Mouse (Mus musculus): ENCODE results near the gene Bhmt2.

The Bhmt2 gene

DNA sequence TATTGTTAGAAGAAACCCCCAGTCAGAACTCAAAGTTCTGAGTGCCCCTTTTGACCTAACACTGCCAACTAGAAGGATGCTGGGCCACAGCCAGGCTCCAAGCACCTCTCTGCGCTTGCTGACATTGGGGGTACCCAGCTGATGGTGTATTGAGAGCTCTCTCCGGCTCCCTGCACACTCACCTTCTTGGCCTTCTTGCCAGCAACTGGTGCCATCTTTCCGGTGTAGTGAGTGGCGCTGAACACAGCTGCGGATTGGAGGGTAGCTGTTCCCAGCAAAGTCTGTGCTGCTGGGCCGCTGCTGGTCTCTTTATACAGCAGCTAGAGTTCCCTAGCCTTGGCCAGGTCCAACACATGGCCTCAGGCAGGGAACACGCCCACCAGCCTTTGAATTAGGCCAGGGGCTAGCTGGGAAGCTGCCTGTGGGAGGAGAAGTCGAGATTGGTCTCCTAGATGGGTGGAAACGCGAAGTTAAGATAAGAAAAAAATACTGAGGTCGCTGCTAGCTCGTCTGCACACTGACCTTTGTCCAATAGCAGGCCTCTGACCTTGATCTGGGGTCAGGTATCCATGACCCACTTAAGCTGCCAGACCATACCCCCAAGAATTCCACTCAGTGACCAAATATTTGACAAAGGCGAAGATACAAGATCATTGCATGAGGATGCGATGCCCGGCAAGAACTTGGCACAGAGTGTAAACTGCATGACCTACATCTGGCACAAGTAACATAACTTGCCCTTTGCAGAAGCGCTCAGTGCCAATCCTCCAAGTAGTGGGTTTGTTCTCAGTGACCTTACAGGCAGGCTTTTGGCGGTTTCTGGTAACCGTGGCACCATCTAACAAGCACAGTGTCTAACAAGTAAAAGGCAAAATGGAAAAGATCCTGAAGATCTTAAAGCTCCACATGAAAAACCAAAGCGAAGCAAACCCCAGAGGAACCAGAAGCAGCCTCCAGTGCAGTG is 36.5 kb downstream of the Bhmt2 start, which contains the start of gene Bhmt:
Gene Bhmt (minus strand): TSS at position 680 of the 964 bp plus-strand sequence.
- DNase-seq: no peak

- DNase-seq: no peak
These were observed 37.5 kb downstream of the Bhmt2 start for GRCm38 (mm10) chr13:93636561-93636960.

DNA sequence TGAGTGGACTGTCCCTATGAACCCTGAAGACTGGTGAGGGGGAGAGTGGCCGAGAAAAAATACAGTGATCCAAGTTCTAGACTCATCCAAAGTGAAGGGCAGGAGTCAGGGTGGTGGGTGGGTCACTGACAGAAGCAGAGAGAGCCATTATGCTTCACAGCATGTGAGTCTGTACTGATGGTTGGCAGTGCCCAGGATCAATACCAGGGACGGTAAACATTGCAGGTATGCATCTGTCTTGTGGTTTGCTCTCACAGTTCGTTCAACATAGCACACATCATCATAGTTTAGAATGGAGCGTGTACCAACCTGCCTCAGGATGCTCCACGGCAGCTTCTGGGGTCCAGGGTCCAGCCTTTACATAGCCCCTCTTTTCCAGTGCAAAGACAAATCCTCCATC is 41.2 kb downstream of the Bhmt2 start:
- DNase-seq: no peak

GRCm38 (mm10) chr13:93630941-93631705 is 43.0 kb downstream of the Bhmt2 start:
- no peak for DNase-seq

GRCm38 (mm10) chr13:93628861-93629260 is 45.2 kb downstream of the Bhmt2 start:
- peak; percentile 16 for DNase-seq

- no peak for DNase-seq
These were observed 59.6 kb downstream of the Bhmt2 start for GRCm38 (mm10) chr13:93614361-93614948.

GRCm38 (mm10) chr13:93613771-93614170 is 60.3 kb downstream of the Bhmt2 start:
- DNase-seq: peak; percentile 12

DNA sequence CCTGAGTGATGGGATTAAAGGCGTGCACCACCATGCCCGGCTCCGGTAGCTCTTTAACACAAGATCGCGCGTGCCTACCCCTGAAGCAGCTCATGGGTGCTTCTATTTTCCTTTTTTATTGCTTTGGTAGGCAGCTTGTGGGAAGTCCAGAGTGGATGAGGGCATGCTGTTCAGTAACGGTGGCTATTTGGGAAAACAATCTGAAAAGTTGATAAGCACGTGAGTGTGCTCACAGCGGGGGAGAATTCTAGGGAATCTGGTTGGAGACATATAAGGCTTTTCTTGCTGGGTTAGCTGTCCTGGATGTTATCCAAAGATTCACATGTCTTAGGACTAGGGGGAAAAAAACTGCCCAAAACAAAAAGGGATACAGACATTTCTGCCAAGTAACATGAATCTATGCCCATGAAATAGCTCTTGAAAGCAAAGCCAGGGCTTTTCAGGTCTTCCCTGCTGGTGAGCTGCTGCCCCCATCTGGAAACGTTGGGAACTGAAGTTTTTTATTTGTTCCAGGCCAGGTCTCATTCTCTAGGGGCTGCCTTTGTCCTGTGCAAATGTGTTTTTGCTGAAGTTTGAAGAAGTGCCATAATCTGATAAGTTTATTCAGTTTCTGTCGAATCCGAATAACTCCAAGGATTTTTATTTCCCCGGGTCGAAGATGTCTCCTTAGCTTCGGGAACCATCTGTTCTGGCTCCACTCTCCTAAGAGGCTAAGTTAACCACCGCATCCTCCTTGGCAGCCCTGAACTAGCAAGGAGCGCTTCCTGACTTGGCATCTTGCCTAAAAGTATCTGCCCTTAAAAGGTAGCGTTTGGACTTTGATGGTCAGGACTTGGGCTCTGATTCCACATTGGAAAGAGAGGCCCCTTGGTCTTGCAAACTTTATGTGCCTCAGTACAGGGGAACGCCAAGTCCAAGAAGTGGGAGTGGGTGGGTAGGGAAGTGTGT is 61.2 kb downstream of the Bhmt2 start:
- DNase-seq: peak; percentile 81

GRCm38 (mm10) chr13:93608476-93608875 is 65.6 kb downstream of the Bhmt2 start:
- DNase-seq: no peak

DNA sequence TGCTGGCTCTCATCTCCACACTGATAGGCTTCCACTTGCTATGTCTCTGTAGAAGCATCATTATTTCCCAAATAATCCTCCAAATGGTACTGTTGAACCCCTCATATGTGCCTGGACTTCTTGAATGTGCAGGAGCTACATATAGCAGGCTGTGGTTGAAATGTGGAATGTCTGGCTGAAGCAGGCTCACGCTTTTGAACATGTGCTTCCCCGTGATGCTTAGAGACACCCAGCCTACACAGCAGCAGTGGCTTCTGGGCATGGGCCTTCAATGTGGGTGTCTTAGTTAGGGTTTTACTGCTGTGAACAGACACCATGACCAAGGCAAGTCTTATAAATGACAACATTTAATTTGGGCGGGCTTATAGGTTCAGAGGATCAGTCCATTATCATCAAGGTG is 66.4 kb downstream of the Bhmt2 start:
- no peak for DNase-seq

GRCm38 (mm10) chr13:93606868-93607578 is 67.1 kb downstream of the Bhmt2 start:
- no peak for DNase-seq
